Mouse (Mus musculus) cerebellum, adult 9-11 months (tissue): ENCODE measurements around the gene Anp32a.

ENCODE experiments used
- DNase-seq: peaks from one replicate; pipeline ENCODE4 v3.0.0; 2022

Gene Anp32a

DNA sequence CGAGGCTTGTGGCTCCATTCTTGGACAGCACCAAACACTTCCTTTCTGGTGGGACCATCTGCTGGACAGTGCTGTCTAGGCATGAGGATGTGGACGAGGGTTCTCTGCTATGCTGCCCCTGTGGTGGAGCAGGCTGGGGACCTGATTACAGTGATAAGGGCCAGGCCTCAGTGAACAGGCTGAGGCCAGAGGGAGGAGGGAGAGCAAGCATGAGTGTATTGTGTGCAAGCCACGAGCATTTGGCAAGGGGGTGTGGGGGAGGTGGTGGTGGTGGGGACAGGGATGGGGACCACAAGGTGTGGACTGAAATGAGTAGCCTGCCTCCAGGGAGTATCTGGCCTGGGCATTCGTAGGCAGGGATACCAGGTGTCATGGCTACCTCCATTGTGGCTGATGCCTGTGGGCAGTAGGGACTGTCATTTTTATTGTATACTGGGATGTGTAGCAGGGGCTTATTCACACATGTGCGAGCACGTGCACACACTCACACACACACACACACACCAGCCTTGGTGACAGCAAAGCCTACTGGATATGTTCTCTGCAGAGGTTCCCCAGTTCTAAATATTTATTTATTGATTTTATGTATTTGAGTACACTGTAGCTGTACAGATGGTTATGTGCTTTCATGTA, 29.7 kb downstream of the Anp32a start:
- DNase-seq, result peak; percentile 59

- peak; percentile 42 for DNase-seq
Observed at GRCm38 (mm10) chr9:62371745-62372555, 30.9 kb downstream of the Anp32a start.

GRCm38 (mm10) chr9:62372556-62373221, 31.6 kb downstream of the Anp32a start:
- DNase-seq, result no peak

DNA sequence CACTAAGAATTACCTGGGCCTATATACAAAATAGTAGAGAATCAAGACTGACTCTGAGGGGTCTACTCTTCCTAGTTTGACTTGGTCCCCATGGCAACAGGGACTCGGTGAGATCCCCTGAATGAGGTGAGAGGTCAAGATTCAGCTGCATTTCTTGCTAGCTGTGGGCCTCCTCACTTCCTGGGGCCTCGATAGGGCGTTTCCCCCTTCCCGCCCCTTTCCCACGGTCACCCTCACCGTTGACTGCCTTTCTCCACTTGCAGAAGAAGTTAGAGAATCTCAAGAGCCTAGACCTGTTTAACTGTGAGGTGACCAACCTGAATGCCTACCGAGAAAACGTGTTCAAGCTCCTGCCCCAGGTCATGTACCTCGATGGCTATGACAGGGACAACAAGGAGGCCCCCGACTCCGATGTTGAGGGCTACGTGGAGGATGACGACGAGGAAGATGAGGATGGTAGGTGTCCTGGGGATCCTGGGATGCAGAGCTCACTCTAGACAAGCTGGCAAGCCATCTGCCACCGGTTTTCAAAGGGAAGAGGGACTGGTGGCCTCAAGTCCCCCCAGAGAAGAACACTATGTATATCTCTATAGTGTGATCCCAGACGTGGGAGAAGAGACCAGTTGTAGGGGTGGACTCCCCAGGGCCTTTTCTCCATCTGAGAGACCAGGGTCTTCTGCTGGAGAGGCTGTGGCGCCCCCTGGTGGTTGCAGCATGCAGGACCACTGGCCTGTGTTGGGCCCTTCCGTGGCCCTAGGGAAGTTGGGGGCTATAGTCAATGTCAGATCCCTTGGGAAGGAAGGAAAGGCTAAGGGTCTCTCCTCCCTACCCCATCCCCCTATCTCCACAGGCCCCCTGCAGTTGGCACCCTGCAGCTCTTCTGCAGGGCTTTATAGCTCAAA, 32.4 kb downstream of the Anp32a start:
- DNase-seq, result peak; percentile 74

DNA sequence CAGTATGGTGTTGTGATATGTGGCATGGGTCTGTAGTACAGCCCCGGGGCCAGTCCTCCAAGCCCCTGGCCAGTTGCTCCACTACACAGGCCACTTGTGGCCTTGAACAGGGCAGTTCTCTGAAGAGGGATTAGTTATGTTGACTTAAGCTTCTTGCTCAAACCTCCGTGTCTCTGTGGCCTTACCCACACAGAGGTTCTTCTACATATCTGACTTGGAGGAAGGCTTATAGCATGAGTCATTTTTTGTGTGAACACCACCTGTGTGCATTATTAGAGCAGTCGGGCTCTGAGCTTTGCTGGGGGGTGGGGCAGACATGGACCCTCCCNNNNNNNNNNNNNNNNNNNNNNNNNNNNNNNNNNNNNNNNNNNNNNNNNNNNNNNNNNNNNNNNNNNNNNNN, 33.2 kb downstream of the Anp32a start:
- DNase-seq, result peak; percentile 14

DNA sequence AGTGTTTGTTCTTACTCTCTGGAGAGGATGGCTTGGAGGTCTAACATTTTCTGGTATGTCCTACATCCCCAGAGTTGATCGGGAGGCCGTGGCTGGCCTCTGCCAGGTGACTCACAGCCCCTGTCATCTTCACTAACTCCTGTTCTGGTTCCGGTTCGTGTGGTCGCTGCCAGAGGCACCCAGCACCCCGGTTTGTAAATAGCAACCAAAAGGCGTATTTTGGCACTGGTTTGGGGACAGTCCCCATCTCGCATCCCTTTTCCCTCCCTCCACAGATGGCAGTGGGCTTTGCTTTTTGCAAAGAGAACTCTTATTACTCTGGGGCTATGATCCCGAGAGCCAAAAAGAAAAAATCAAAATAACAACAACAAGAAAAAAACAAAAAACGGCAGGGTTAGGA, 36.8 kb downstream of the Anp32a start:
- DNase-seq, result peak; percentile 11

- DNase-seq, result no peak
Observed at GRCm38 (mm10) chr9:62380351-62380750, 39.3 kb downstream of the Anp32a start.

DNA sequence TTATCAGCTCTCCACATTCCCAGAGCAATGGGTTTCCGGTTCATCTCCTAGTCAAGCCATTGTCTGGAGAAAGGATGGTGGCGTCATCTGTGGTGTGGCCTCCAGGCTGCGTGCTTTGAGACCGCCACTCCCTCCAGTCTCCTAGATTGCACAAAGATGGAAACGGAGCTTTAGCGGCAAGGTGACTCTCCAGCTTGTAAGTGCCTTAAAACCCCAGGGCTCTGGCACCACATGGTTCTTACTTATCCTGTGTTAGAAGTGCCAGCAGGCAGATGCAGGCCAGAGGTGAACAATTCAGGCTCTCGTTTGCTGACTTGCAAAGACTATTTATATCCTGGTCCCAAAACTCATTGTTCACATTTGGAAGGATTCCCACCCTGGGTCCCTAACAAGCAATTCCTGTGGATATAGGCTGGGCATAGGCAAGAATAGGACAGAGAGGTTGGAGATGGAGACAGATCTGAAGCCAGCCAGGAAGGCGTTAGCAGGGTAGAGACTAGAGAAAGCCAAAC, 40.4 kb downstream of the Anp32a start:
- no peak for DNase-seq

GRCm38 (mm10) chr9:62382519-62383084, 41.5 kb downstream of the Anp32a start:
- DNase-seq, result no peak

- no peak for DNase-seq
Observed at GRCm38 (mm10) chr9:62385062-62385461, 44.0 kb downstream of the Anp32a start.

GRCm38 (mm10) chr9:62385727-62386518, 44.8 kb downstream of the Anp32a start:
- DNase-seq, result no peak

DNA sequence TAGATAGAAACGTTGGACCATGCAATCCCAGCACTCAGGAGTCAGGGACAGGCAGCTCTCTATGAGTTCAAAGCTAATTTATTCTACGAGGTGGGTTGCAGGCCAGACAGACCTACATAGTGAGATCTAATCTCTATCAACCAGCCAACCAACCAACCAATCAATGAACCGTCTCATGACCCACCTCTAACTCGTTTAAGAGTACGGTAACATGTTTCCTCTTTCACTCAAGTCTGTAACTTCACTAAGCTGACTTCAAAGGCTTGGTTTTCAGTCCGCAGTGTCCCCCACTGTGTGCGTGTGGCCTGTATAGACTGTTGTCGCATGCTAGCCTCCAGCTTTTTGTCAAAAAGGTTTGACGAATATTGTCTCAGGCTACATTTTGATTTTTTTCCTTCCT, 48.6 kb downstream of the Anp32a start:
- DNase-seq, result no peak

DNA sequence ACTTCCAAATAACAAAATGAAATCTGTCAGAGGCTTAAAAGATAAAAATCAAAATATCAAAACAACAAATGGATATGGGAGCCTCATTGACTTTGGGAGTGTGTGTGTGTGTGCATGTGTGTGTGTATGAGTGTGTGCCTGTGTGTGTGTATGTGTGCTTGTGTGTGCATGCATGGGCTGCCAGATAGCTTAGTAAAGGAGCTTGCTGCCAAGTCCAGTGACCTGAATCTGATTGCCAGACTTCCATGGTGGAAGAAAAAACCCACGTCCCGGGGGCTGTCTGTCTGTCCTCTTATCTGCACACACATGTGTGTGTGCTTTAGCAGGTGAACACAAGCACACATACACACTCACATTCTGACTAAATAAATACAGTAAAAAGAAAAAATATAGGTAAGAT, 52.4 kb downstream of the Anp32a start:
- no peak for DNase-seq

DNA sequence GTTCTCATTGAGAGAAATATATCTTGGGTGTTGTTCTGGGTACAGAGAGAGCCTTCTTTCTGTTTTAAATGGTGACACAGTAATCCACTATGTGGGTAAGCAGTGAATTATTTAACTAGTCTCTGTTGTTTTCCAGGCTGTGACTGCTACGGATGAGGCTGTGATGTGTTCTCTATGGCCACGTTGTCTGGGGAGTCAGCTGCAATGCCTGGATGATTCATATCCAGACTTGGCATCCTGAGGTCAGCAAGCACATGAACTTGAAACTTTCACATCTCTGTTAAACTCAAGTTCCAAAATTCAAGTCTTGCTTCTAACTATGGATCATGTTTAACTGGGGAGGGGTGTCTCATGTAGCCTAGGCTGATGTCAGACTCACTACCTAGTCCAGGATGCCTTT, 53.1 kb downstream of the Anp32a start:
- no peak for DNase-seq

GRCm38 (mm10) chr9:62400531-62401170, 59.6 kb downstream of the Anp32a start:
- no peak for DNase-seq

- DNase-seq, result no peak
Observed at GRCm38 (mm10) chr9:62401589-62401988, 60.5 kb downstream of the Anp32a start.

DNA sequence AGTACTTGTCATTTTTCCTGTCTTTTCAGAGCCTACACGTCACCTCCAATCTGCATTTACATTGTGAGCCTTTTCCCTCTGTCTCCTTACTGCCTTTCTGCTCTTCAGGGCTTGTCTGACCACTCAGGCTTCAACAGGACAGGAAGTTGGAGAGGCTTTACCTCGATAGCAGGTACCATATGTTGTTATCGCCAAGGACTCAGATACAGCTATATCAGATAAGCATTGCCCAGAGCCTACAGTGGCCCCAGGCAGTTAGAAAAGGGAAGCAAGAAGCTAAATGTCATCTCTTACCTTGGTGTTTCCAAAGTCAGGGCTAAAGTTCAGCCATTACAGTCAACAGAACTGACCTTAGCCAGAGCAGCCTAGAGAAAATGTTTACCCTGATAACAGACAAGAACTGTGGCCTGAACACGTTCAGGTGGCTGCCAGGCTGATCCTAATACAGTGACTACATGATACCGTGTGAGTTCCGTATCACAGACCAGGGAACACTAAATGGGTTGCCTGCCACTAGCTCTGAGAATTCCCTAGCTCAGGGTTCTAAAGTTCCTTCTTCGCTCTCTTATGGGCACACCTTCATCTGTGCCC, 65.4 kb downstream of the Anp32a start:
- no peak for DNase-seq

- no peak for DNase-seq
Observed at GRCm38 (mm10) chr9:62407357-62408146, 66.5 kb downstream of the Anp32a start.

GRCm38 (mm10) chr9:62418742-62419141, 77.6 kb downstream of the Anp32a start:
- peak; percentile 30 for DNase-seq
